Mouse (Mus musculus) lung, postnatal 0 days (tissue): Measurements from ENCODE around the gene Vmn2r67. TPM values are rescaled to one million over a fixed set of nuclear protein-coding genes. Genes with fewer than 3 reads are reported as not detected.
"Not testable (repeated sequence)": the region's sequence is repeated elsewhere in the genome, so short reads cannot be mapped to it uniquely, and the experiment has no call there.

Experiments used
- ATAC-seq: fragments of 200-750 bp; cut with Nextera tagmentation; 2 replicates; pipeline ENCODE4 v1.8.0; 2017; ENCODE audit warnings: moderate library complexity
- DNase-seq: peaks from one replicate; pipeline ENCODE4 v3.0.0-alpha.2; 2016; ENCODE audit warnings: low spot score
- H3K27ac ChIP-seq: fragments of 300-500 bp; sonication (generic); 2 replicates; pipeline ENCODE4 v1.5.1; 2014; ENCODE audit warnings: antibody characterized with exemption, mild to moderate bottlenecking, low read length, mixed read lengths
- H3K27me3 ChIP-seq: fragments of 300-500 bp; sonication (generic); replicated peaks from 2 replicates; pipeline ENCODE4 v1.6.1; 2014; ENCODE audit warnings: low read length, mixed read lengths; ENCODE audit not compliant: insufficient read depth
- H3K36me3 ChIP-seq: fragments of 300-500 bp; sonication (generic); 2 replicates; pipeline ENCODE4 v1.6.1; 2014; ENCODE audit warnings: low read length, mixed read lengths; ENCODE audit not compliant: insufficient read depth
- H3K4me1 ChIP-seq: fragments of 300-500 bp; sonication (generic); 2 replicates; pipeline ENCODE4 v1.6.1; 2014; ENCODE audit warnings: antibody characterized with exemption, low read depth, low read length, mixed read lengths; ENCODE audit not compliant: insufficient read depth
- H3K4me2 ChIP-seq: fragments of 300-500 bp; sonication (generic); replicated peaks from 2 replicates; pipeline ENCODE4 v1.6.1; 2014; ENCODE audit warnings: low read depth, mild to moderate bottlenecking, low read length, moderate library complexity, mixed read lengths
- H3K4me3 ChIP-seq: fragments of 300-500 bp; sonication (generic); 2 replicates; pipeline ENCODE4 v1.5.1; 2014; ENCODE audit warnings: low read depth, low read length
- H3K9ac ChIP-seq: fragments of 300-500 bp; sonication (generic); replicated peaks from 2 replicates; pipeline ENCODE4 v1.6.1; 2014; ENCODE audit warnings: low read depth, mild to moderate bottlenecking
- H3K9me3 ChIP-seq: fragments of 300-500 bp; sonication (generic); 2 replicates; pipeline ENCODE4 v1.6.1; 2016; ENCODE audit warnings: low read length, mixed read lengths
- CTCF ChIP-seq: IDR thresholded peaks from 2 replicates; pipeline ENCODE4 v1.5.1; 2016; ENCODE audit warnings: antibody characterized with exemption, mild to moderate bottlenecking
- EP300 ChIP-seq: IDR thresholded peaks from 2 replicates; pipeline ENCODE4 v1.6.1; 2016; ENCODE audit warnings: antibody characterized with exemption, mild to moderate bottlenecking, control low read depth
- WGBS: fragments of 180-500 bp; shearing (Covaris S2); extraction: QIAGEN DNeasy Blood & Tissue Kit; methylation state at CpG from one replicate; pipeline ENCODE4 v1.1.7; 2014; 5-methylcytosine and 5-hydroxymethylcytosine counted together
- polyA plus RNA-seq: library from polyadenylated mRNA; unstranded; fragments of >200 nt; fragmentation: Nextera tagmentation; extraction: Ambion mirVana; gene quantifications from 2 replicates; pipeline ENCODE4 v1.2.1, GENCODE M21; 2015

Gene Vmn2r67
- not detected in 2 replicates for polyA plus RNA-seq

GRCm38 (mm10) chr7:85155898-85156297, at the start of gene Vmn2r67:
Gene Vmn2r67 (minus strand): TSS chr7:85155998.
- no peaks in the 10 kb centered on the region for H3K4me1 ChIP-seq
- H3K9me3 ChIP-seq, result no peaks in the 10 kb centered on the region
- 74% methylated on average over 3 of the region's 3 CpGs for WGBS
- no peak within 1 kb of the TSS for H3K9ac ChIP-seq
- no peak within 1 kb of the TSS for H3K4me3 ChIP-seq
- DNase-seq (no peak), ATAC-seq (no peak)
- H3K4me2 ChIP-seq, result no peak within 1 kb of the TSS
- no peaks in the 10 kb centered on the region for H3K36me3 ChIP-seq
- TF ChIP-seq EP300, result no peak
- TF ChIP-seq CTCF, result no peak
- no peak within 1 kb of the TSS for H3K27ac ChIP-seq
- H3K27me3 ChIP-seq, result no peaks in the 10 kb centered on the region

DNA sequence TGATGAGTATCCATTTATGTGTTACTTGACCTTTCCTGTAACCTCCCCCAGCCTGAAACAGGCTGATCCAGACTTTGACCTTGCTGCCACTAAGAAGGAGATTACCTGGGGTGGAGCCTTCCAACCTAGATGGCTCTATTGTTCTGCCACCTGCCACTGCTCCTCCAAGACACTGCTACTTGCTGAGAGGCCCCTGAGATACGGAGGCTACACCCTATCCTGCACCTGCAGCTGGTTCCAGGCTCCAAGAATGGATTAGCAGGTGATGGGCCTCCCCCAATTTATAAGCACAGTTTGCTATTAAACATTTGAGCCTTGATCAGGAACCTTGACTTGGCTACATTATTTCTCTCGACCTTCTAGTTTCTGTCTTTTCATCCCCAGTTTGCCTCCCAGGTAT, 51.3 kb downstream of the Vmn2r67 start:
- not testable (repeated sequence) for H3K36me3 ChIP-seq, DNase-seq, H3K27me3 ChIP-seq, H3K4me1 ChIP-seq, ATAC-seq, H3K9ac ChIP-seq, H3K4me2 ChIP-seq, H3K4me3 ChIP-seq, H3K27ac ChIP-seq, H3K9me3 ChIP-seq
- 26% methylated on average over 2 of the region's 2 CpGs for WGBS

Other genes starting within 250 kb of the Vmn2r67 start
- gene Vmn2r65, start 191.9 kb downstream of the Vmn2r67 start, polyA plus RNA-seq, result not detected in 2 replicates
- not detected in 2 replicates for gene Vmn2r66, start 143.7 kb downstream of the Vmn2r67 start, polyA plus RNA-seq
- gene Vmn2r68, start 81.8 kb upstream of the Vmn2r67 start, polyA plus RNA-seq, result not detected in 2 replicates